In the genomic region with DNA sequence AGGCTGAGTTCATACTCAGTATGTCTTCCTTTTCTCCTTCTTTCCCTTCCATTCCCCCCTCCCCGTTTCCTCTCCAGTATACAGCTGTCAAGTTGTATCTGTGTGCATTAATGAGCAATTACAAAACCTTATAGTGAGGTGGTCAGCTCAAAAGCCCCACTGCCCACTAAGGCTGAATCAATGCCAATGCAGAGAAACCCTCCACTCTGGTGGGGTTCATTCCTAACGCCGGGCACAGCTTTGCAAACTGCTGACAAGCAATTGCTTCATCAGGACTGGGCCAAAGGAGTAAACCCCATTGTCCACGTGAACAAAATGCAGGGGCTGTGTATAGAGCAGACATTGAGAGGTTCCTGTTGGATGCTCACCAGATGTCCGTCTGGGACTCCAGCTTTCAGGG, we compare ENCODE assay signal across 22 mouse cellular contexts. TPM values are rescaled to one million over a fixed set of nuclear protein-coding genes. Genes with fewer than 3 reads are reported as not detected.
A peak's percentile ranks its signal among the peaks of the same experiment; 100 is the strongest.
DNase-seq lines count a peak whose midpoint lies in the region; ATAC-seq lines count a peak whose summit lies in the region.
"Had no signal": no experiment of that assay in that cellular context is flagged by ENCODE, and none has a peak within 500 bp of the region (broad histone marks: within the 10 kb centered on the region; RNA-seq: fewer than 3 reads in every experiment).

No protein-coding gene starts in this region.

- H3K4me1 ChIP-seq in midbrain, embryonic 11.5 days (ENCODE audit: control insufficient read depth, insufficient read depth, low read length): no peaks in the 10 kb centered on the region
- H3K4me1 ChIP-seq in midbrain, embryonic 15.5 days: no peaks in the 10 kb centered on the region
- H3K4me1 ChIP-seq in intestine, embryonic 15.5 days (replicated peaks): no peaks in the 10 kb centered on the region
- H3K4me1 ChIP-seq: embryonic facial prominence, embryonic 10.5 days; embryonic facial prominence, embryonic 12.5 days had no signal

- no peaks in the 10 kb centered on the region for H3K9me3 ChIP-seq in midbrain, embryonic 11.5 days (ENCODE audit: control insufficient read depth, low read length)
- no peaks in the 10 kb centered on the region for H3K9me3 ChIP-seq in midbrain, embryonic 15.5 days
- H3K9me3 ChIP-seq in intestine, embryonic 15.5 days: no peaks in the 10 kb centered on the region
- H3K9me3 ChIP-seq: embryonic facial prominence, embryonic 10.5 days; embryonic facial prominence, embryonic 12.5 days; G1E had no signal

- no peak for ATAC-seq in midbrain, embryonic 11.5 days (ENCODE audit: low FRiP score)
- no peak for ATAC-seq in midbrain, embryonic 15.5 days (replicated peaks)
- 0 out of 2 replicates have a peak, but pooled peaks have one; percentile 10 for ATAC-seq in megakaryocyte-erythroid progenitor cell, adult 5-6 weeks (replicated peaks; ENCODE audit: low FRiP score, low TSS enrichment, poor library complexity, severe bottlenecking)
- no peak for ATAC-seq in intestine, embryonic 15.5 days
- ATAC-seq in cerebellum, adult (ENCODE audit: insufficient number of reproducible peaks, low FRiP score, low TSS enrichment): no peak
- ATAC-seq: CD4-positive, CD25-positive, alpha-beta regulatory T cell, adult 4 months; forebrain, embryonic 14.5 days; forebrain, embryonic 16.5 days had no signal

- DNase-seq in midbrain, embryonic 11.5 days (ENCODE audit: low spot score, missing footprints): peak; percentile 73
- DNase-seq in retina, postnatal 1 day: peak; percentile 54
- DNase-seq: adrenal gland, adult 2 months; adrenal gland, postnatal 10 days; adrenal gland, postnatal 25 days; B cell, adult 2 months; cerebellum, adult 11-12 months; cerebellum, adult 2 months; cerebellum, adult 9-10 months; cerebellum, postnatal 10 days; cerebellum, postnatal 25 days had no signal

- no peaks in the 10 kb centered on the region for H3K36me3 ChIP-seq in midbrain, embryonic 11.5 days (ENCODE audit: control insufficient read depth, insufficient read depth, low read length)
- H3K36me3 ChIP-seq in midbrain, embryonic 15.5 days (replicated peaks): no peaks in the 10 kb centered on the region
- no peaks in the 10 kb centered on the region for H3K36me3 ChIP-seq in intestine, embryonic 15.5 days
- H3K36me3 ChIP-seq: embryonic facial prominence, embryonic 10.5 days; embryonic facial prominence, embryonic 12.5 days had no signal

- H3K4me2 ChIP-seq in midbrain, embryonic 11.5 days: no peak overlapping the region
- no peak overlapping the region for H3K4me2 ChIP-seq in midbrain, embryonic 15.5 days
- H3K4me2 ChIP-seq in intestine, embryonic 15.5 days (replicated peaks): no peak overlapping the region
- H3K4me2 ChIP-seq: embryonic facial prominence, embryonic 12.5 days had no signal

- H3K27me3 ChIP-seq in midbrain, embryonic 11.5 days (ENCODE audit: control insufficient read depth, insufficient read depth, low read length): no peaks in the 10 kb centered on the region
- no peaks in the 10 kb centered on the region for H3K27me3 ChIP-seq in midbrain, embryonic 15.5 days (replicated peaks)
- H3K27me3 ChIP-seq in intestine, embryonic 15.5 days (replicated peaks): no peaks in the 10 kb centered on the region
- H3K27me3 ChIP-seq: CH12.LX; embryonic facial prominence, embryonic 12.5 days had no signal

- no peak overlapping the region for H3K27ac ChIP-seq in midbrain, embryonic 11.5 days (ENCODE audit: low read depth, low read length)
- no peak overlapping the region for H3K27ac ChIP-seq in midbrain, embryonic 15.5 days
- no peak overlapping the region for H3K27ac ChIP-seq in intestine, embryonic 15.5 days
- H3K27ac ChIP-seq: embryonic facial prominence, embryonic 10.5 days; embryonic facial prominence, embryonic 12.5 days had no signal

- 77% methylated on average over 5 of the region's 5 CpGs for WGBS in midbrain, embryonic 11.5 days
- 66% methylated on average over 5 of the region's 5 CpGs for WGBS in midbrain, embryonic 15.5 days
- WGBS in intestine, embryonic 15.5 days: 77% methylated on average over 5 of the region's 5 CpGs

- no peak overlapping the region for H3K4me3 ChIP-seq in midbrain, embryonic 11.5 days (ENCODE audit: low read depth, low read length)
- no peak overlapping the region for H3K4me3 ChIP-seq in midbrain, embryonic 15.5 days
- H3K4me3 ChIP-seq in intestine, embryonic 15.5 days (replicated peaks): no peak overlapping the region
- H3K4me3 ChIP-seq: embryonic facial prominence, embryonic 10.5 days; embryonic facial prominence, embryonic 12.5 days had no signal

- H3K9ac ChIP-seq in midbrain, embryonic 11.5 days (ENCODE audit: low read length): no peak overlapping the region
- H3K9ac ChIP-seq in midbrain, embryonic 15.5 days: no peak overlapping the region
- H3K9ac ChIP-seq in intestine, embryonic 15.5 days: no peak overlapping the region
- H3K9ac ChIP-seq: embryonic facial prominence, embryonic 12.5 days had no signal

RNA-seq across cellular contexts. Expression of gene Kat6b, which starts 23.4 kb away (rescaled TPM):
- polyA plus RNA-seq in midbrain, embryonic 11.5 days (2014; fragmentation: Nextera tagmentation; extraction: Ambion mirVana): 13.5 and 16.3 TPM in 2 replicates
- polyA plus RNA-seq in midbrain, embryonic 15.5 days (2015; fragmentation: Nextera tagmentation; extraction: Ambion mirVana): 22.9 and 23.7 TPM in 2 replicates
- 16.9 and 17.5 TPM in 2 replicates for total RNA-seq in megakaryocyte-erythroid progenitor cell, adult 5-6 weeks (2014; fragmentation: Nextera tagmentation)
- 5.1 and 9.1 TPM in 2 replicates for total RNA-seq in megakaryocyte-erythroid progenitor cell, adult 5-6 weeks (2017)
- 10.6 and 11.4 TPM in 2 replicates for polyA plus RNA-seq in intestine, embryonic 15.5 days (2015; fragmentation: Nextera tagmentation; extraction: Ambion mirVana)
